Mouse (Mus musculus): ENCODE measurements at regions not wholly inside any gene's neighbourhood (a gene's known extent, or its start where the extent isn't known, plus 50 kb on each side); places are given as distances from the start of the nearest gene placed in this dataset.

DNA sequence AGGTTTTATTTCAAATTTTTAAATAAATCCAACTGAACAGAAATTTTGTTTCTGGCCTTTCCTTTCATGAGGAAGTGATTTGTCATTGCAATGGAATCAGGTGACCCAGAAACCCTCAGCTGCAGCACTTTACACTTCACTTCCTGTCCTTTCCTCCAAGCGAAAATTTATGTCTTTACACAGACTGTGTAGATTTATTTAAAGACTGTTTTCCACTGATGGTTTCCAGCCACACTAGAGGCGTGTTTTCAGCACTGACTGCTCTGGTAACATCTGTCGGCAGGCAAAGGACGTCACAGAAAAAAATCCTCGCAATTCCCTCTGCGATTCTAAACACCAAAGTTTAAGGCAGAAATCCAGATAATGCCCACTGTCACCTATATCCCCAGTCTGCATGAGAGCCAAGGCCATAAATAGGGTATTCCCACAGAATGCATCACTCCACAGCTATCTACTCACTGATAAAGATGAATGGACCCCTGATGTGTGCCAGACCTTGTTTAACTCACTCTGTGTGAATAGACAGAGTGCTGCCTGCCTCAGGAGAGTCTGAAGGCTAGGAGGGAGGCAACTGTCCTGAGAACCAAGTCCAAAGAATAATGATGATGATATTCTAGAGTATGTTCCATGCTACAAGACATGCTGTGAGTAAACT is 247.9 kb downstream of the 4930544G11Rik start:
- TF ChIP-seq POLR2A (IDR thresholded peaks at IDR 0.05; ENCODE audit: borderline replicate concordance, extremely low read depth, insufficient read depth, insufficient read length, poor library complexity, severe bottlenecking), result no peak
- no peak for TF ChIP-seq CTCF (IDR thresholded peaks at IDR 0.05; ENCODE audit: borderline replicate concordance, extremely low read depth, insufficient read depth, insufficient read length)
